Mouse (Mus musculus) embryonic facial prominence, embryonic 11.5 days (tissue): ENCODE results near the gene Rtl6. TPM values are rescaled to one million over a fixed set of nuclear protein-coding genes. Genes with fewer than 3 reads are reported as not detected.
A peak's percentile ranks its signal among the peaks of the same experiment; 100 is the strongest.

Experiments used
- ATAC-seq: fragments of 200-750 bp; cut with Nextera tagmentation; replicated peaks from 2 replicates; pipeline ENCODE4 v1.8.0; 2017; ENCODE audit warnings: low read depth; ENCODE audit not compliant: insufficient number of reproducible peaks, low FRiP score, low TSS enrichment
- DNase-seq: peaks from one replicate; pipeline ENCODE4 v3.0.0-alpha.2; 2015; ENCODE audit warnings: low spot score
- H3K27ac ChIP-seq: fragments of 300-500 bp; sonication (generic); replicated peaks from 2 replicates; pipeline ENCODE4 v1.5.1; 2014; ENCODE audit warnings: mild to moderate bottlenecking, low read depth, low read length, control low read depth
- H3K27me3 ChIP-seq: fragments of 300-500 bp; sonication (generic); 2 replicates; pipeline ENCODE4 v1.6.1; 2014; ENCODE audit warnings: mild to moderate bottlenecking, low read length, moderate library complexity, mixed read lengths; ENCODE audit not compliant: control insufficient read depth, insufficient read depth
- H3K36me3 ChIP-seq: fragments of 300-500 bp; sonication (generic); replicated peaks from 2 replicates; pipeline ENCODE4 v1.6.1; 2014; ENCODE audit warnings: low read depth, mild to moderate bottlenecking, low read length, moderate library complexity, mixed read lengths; ENCODE audit not compliant: control insufficient read depth, insufficient read depth
- H3K4me1 ChIP-seq: fragments of 300-500 bp; sonication (generic); 2 replicates; pipeline ENCODE4 v1.6.1; 2014; ENCODE audit warnings: low read length, mixed read lengths; ENCODE audit not compliant: control insufficient read depth, insufficient read depth
- H3K4me2 ChIP-seq: fragments of 300-500 bp; sonication (generic); 2 replicates; pipeline ENCODE4 v1.6.1; 2014; ENCODE audit warnings: low read depth, mild to moderate bottlenecking, control low read depth, low read length, moderate library complexity
- H3K4me3 ChIP-seq: fragments of 300-500 bp; sonication (generic); 2 replicates; pipeline ENCODE4 v1.5.1; 2014; ENCODE audit warnings: low read depth, low read length, control low read depth
- H3K9ac ChIP-seq: fragments of 300-500 bp; sonication (generic); replicated peaks from 2 replicates; pipeline ENCODE4 v1.6.1; 2014; ENCODE audit warnings: mild to moderate bottlenecking, control low read depth, low read length
- H3K9me3 ChIP-seq: fragments of 300-500 bp; sonication (generic); replicated peaks from 2 replicates; pipeline ENCODE4 v1.6.1; 2016; ENCODE audit warnings: mild to moderate bottlenecking, low read length, inconsistent platforms, mixed read lengths; ENCODE audit not compliant: control insufficient read depth
- WGBS: fragments of 180-500 bp; shearing (Covaris S2); extraction: QIAGEN DNeasy Blood & Tissue Kit; methylation state at CpG from one replicate; pipeline ENCODE4 v1.1.7; 2014; 5-methylcytosine and 5-hydroxymethylcytosine counted together
- polyA plus RNA-seq: library from polyadenylated mRNA; unstranded; fragments of >200 nt; fragmentation: Nextera tagmentation; extraction: Ambion mirVana; gene quantifications from 2 replicates; pipeline ENCODE4 v1.2.1, GENCODE M21; 2014

Gene Rtl6
- polyA plus RNA-seq, 1 experiment from 2014 or later, result 12.7 TPM

DNA sequence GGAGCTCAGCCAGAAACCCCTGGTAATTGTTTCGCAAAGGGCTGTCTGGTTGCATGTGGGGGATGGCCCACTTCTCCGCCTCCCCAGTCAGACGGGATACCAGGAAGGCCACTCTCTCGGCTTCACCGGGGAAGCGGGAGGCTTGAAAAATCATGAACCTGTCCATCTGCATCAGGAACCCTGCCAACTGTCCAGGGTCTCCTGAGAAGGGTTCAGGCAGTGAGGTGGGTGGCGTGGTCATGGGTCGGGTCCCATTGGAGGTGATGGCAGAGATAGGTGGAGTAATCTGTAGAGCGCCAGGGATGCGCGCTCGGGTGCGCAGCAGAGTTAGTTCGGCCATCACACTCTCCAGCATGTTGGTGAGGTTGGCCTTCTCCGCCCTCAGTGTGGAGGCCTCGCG, 949 bp downstream of the Rtl6 start:
- Histone ChIP-seq H3K4me3 (no peak overlapping the region), H3K4me1 (no peaks in the 10 kb centered on the region), H3K36me3 (no peaks in the 10 kb centered on the region), H3K9me3 (no peaks in the 10 kb centered on the region), H3K27ac (no peak overlapping the region), H3K9ac (peak overlapping the region; percentile 82; the same call in 1 of the 2 replicates), H3K4me2 (peak overlapping the region; percentile 86; the same call in 1 of the 2 replicates), H3K27me3 (no peaks in the 10 kb centered on the region)
- ATAC-seq (no peak), DNase-seq (no peak)
- 94% methylated on average over 17 of the region's 17 CpGs for whole genome bisulfite sequencing

- H3K4me1 ChIP-seq, result no peaks in the 10 kb centered on the region
- 72% methylated on average over 4 of the region's 4 CpGs for WGBS
- H3K4me3 ChIP-seq, result no peak overlapping the region
- no peak overlapping the region for H3K4me2 ChIP-seq
- H3K27me3 ChIP-seq, result no peaks in the 10 kb centered on the region
- H3K9ac ChIP-seq, result no peak overlapping the region
- H3K27ac ChIP-seq, result no peak overlapping the region
- ATAC-seq (no peak), DNase-seq (no peak)
- H3K9me3 ChIP-seq, result no peaks in the 10 kb centered on the region
- H3K36me3 ChIP-seq, result no peaks in the 10 kb centered on the region
Measured at GRCm38 (mm10) chr15:84551065-84551464, 6.6 kb downstream of the Rtl6 start.

GRCm38 (mm10) chr15:84549291-84549797, 8.3 kb downstream of the Rtl6 start:
- Histone ChIP-seq H3K4me2 (no peak overlapping the region), H3K36me3 (no peaks in the 10 kb centered on the region), H3K27me3 (no peaks in the 10 kb centered on the region), H3K9ac (no peak overlapping the region), H3K4me3 (no peak overlapping the region), H3K27ac (no peak overlapping the region), H3K9me3 (no peaks in the 10 kb centered on the region), H3K4me1 (no peaks in the 10 kb centered on the region)
- no peak for ATAC-seq
- WGBS, result 77% methylated on average over 6 of the region's 6 CpGs
- DNase-seq, result no peak

GRCm38 (mm10) chr15:84546028-84546427, 11.6 kb downstream of the Rtl6 start:
- H3K4me2 ChIP-seq, result no peak overlapping the region
- H3K4me1 ChIP-seq, result no peaks in the 10 kb centered on the region
- H3K9me3 ChIP-seq, result no peaks in the 10 kb centered on the region
- H3K4me3 ChIP-seq, result no peak overlapping the region
- H3K27ac ChIP-seq, result no peak overlapping the region
- H3K9ac ChIP-seq, result no peak overlapping the region
- DNase-seq (no peak), ATAC-seq (no peak)
- 88% methylated on average over 3 of the region's 3 CpGs for WGBS
- H3K27me3 ChIP-seq, result no peaks in the 10 kb centered on the region
- no peaks in the 10 kb centered on the region for H3K36me3 ChIP-seq

DNA sequence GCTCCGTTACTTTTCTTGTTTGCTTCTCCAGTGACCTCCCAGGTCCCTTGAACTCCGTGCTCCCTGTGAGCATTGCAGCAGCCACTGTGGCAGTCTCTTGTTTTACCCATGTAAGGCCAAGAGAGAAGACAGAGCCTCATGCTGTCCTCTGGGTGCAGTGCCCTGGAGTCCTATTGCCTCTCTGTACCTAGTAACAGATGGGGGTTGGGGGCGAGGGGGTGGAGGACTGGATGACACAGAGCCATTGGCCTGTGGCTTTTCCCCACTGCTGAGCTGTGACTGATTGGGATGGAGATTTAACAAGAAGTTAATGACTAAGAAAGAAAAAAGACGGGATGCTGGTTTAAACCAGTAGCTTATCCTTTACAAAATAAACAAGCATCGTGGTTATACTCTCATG, 16.4 kb downstream of the Rtl6 start:
- ATAC-seq, result no peak

GRCm38 (mm10) chr15:84538974-84539588, 18.5 kb downstream of the Rtl6 start:
- 75% methylated on average over 15 of the region's 15 CpGs for WGBS
- no peak for ATAC-seq

More for the DNA sequence above, 16.4 kb downstream of the Rtl6 start:
- Histone ChIP-seq H3K27ac (no peak overlapping the region), H3K36me3 (no peaks in the 10 kb centered on the region), H3K4me3 (no peak overlapping the region), H3K4me2 (no peak overlapping the region), H3K27me3 (no peaks in the 10 kb centered on the region), H3K9me3 (no peaks in the 10 kb centered on the region), H3K4me1 (no peaks in the 10 kb centered on the region), H3K9ac (no peak overlapping the region)
- 49% methylated on average over 5 of the region's 5 CpGs for WGBS
- no peak for DNase-seq

GRCm38 (mm10) chr15:84537117-84537516, 20.5 kb downstream of the Rtl6 start:
- DNase-seq, result no peak
- H3K9ac ChIP-seq, result no peak overlapping the region
- ATAC-seq, result no peak
- H3K4me3 ChIP-seq, result no peak overlapping the region
- WGBS, result 92% methylated on average over 10 of the region's 10 CpGs
- H3K4me1 ChIP-seq, result no peaks in the 10 kb centered on the region
- H3K27me3 ChIP-seq, result no peaks in the 10 kb centered on the region
- no peaks in the 10 kb centered on the region for H3K9me3 ChIP-seq
- no peaks in the 10 kb centered on the region for H3K36me3 ChIP-seq
- H3K27ac ChIP-seq, result no peak overlapping the region
- no peak overlapping the region for H3K4me2 ChIP-seq

More at GRCm38 (mm10) chr15:84538974-84539588, 18.5 kb downstream of the Rtl6 start:
- H3K4me2 ChIP-seq, result no peak overlapping the region
- no peak overlapping the region for H3K4me3 ChIP-seq
- H3K36me3 ChIP-seq, result no peaks in the 10 kb centered on the region
- no peak overlapping the region for H3K27ac ChIP-seq
- no peaks in the 10 kb centered on the region for H3K27me3 ChIP-seq
- no peaks in the 10 kb centered on the region for H3K9me3 ChIP-seq
- DNase-seq, result no peak
- no peaks in the 10 kb centered on the region for H3K4me1 ChIP-seq
- no peak overlapping the region for H3K9ac ChIP-seq

DNA sequence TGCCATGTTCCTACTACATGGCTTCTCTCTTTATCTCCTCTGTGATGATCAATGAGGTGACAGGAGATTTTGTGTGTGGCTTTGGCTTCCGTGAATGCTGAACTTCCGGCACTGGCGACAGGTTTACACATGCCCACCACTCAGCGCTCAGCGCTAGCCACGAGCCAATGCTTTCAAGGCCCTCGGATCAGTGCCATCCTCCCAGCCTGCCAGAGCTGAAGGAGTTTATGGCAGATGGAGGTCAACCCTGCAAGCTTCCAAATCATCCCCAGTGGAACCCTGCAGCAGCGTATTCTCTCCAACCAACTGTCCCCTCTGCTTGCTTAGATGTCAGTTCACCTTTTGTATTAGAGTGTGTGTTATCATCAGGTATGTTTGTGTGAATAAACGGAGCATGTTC, 21.0 kb downstream of the Rtl6 start:
- Histone ChIP-seq H3K9me3 (no peaks in the 10 kb centered on the region), H3K4me1 (no peaks in the 10 kb centered on the region), H3K4me3 (no peak overlapping the region), H3K36me3 (no peaks in the 10 kb centered on the region), H3K9ac (no peak overlapping the region), H3K27me3 (no peaks in the 10 kb centered on the region), H3K4me2 (no peak overlapping the region), H3K27ac (no peak overlapping the region)
- no peak for DNase-seq
- WGBS, result 91% methylated on average over 9 of the region's 9 CpGs
- ATAC-seq, result no peak
